Mouse (Mus musculus): ENCODE results near the gene Snapin.

GRCm38 (mm10) chr3:90462579-90462978 is 28.3 kb downstream of the Snapin start:
- TF ChIP-seq RAD21 (IDR thresholded peaks at IDR 0.05; ENCODE audit: low read depth, low read length) = no peak
- no peak for TF ChIP-seq MYC (IDR thresholded peaks at IDR 0.05; ENCODE audit: low read depth, low read length)
- no peak for TF ChIP-seq KAT2A (IDR thresholded peaks at IDR 0.05; ENCODE audit: insufficient replicate concordance, low read length)
- TF ChIP-seq MAFK (IDR thresholded peaks at IDR 0.05; ENCODE audit: insufficient replicate concordance, low read length) = no peak
- no peak for TF ChIP-seq POLR2AphosphoS2 (IDR thresholded peaks at IDR 0.05; ENCODE audit: low read depth, low read length)
- no peak for TF ChIP-seq E2F4 (IDR thresholded peaks at IDR 0.05; ENCODE audit: insufficient replicate concordance, low read depth, low read length)
- TF ChIP-seq CTCF (conservative IDR thresholded peaks at IDR 0.05 in 1 of 2, IDR thresholded peaks at IDR 0.05 in 1 of 2; ENCODE audit: low read depth in 2 of 2, low read length in 2 of 2) = peak in 1 of 2 experiments; percentile 11; a peak in 1 of 4 replicates
- no peak for TF ChIP-seq MAZ (IDR thresholded peaks at IDR 0.05; ENCODE audit: low read depth, low read length)
- no peak for TF ChIP-seq ZC3H11A (IDR thresholded peaks at IDR 0.05; ENCODE audit: low read depth, low read length)
- no peak for TF ChIP-seq POLR2A (IDR thresholded peaks at IDR 0.05; ENCODE audit: low read depth, low read length)
- no peak for TF ChIP-seq UBTF (IDR thresholded peaks at IDR 0.05; ENCODE audit: low read depth, low read length)
- no peak for TF ChIP-seq MEF2A (IDR thresholded peaks at IDR 0.05; ENCODE audit: borderline replicate concordance, low read depth, low read length)
- no peak for TF ChIP-seq EP300 (IDR thresholded peaks at IDR 0.05; ENCODE audit: low read length)
- no peak for TF ChIP-seq HCFC1 (IDR thresholded peaks at IDR 0.05; ENCODE audit: low read depth, low read length)
